Mouse (Mus musculus) kidney, adult 2 months (tissue): ENCODE measurements around the gene Morc3. TPM values are rescaled to one million over a fixed set of nuclear protein-coding genes. Genes with fewer than 3 reads are reported as not detected.

ENCODE experiments used
- DNase-seq: peaks from one replicate; pipeline ENCODE4 v3.0.0; 2021
- H3K27ac ChIP-seq: fragments of 200-500 bp; 2 replicates; pipeline ENCODE4 v1.5.1; 2012; ENCODE audit warnings: low read depth, low read length, control low read depth, inconsistent platforms; ENCODE audit not compliant: insufficient read depth
- H3K27me3 ChIP-seq: fragments of 200-500 bp; replicated peaks from 2 replicates; pipeline ENCODE4 v1.6.1; 2012; ENCODE audit warnings: mild to moderate bottlenecking, moderate library complexity, low read length, inconsistent platforms; ENCODE audit not compliant: control insufficient read depth, insufficient read depth
- H3K36me3 ChIP-seq: fragments of 200-500 bp; 2 replicates; pipeline ENCODE4 v1.6.1; 2012; ENCODE audit warnings: mild to moderate bottlenecking, moderate library complexity, low read length, inconsistent platforms; ENCODE audit not compliant: control insufficient read depth, insufficient read depth
- H3K4me1 ChIP-seq: fragments of 200-500 bp; 2 replicates; pipeline ENCODE4 v1.6.1; 2011; ENCODE audit warnings: low read length; ENCODE audit not compliant: control insufficient read depth, insufficient read depth
- H3K4me3 ChIP-seq: fragments of 200-500 bp; 2 replicates; pipeline ENCODE4 v1.5.1; 2011; ENCODE audit warnings: mild to moderate bottlenecking, low read depth, low read length, control low read depth; ENCODE audit not compliant: insufficient read depth
- CTCF ChIP-seq: fragments of 200-500 bp; conservative IDR thresholded peaks from 2 replicates; pipeline ENCODE4 v1.5.1; 2011; ENCODE audit warnings: low read depth, mild to moderate bottlenecking, control low read depth, low read length, moderate library complexity, mixed read lengths; ENCODE audit not compliant: insufficient read depth, insufficient read length
- POLR2A ChIP-seq: fragments of 200-500 bp; IDR thresholded peaks from one replicate; pipeline ENCODE4 v1.6.1; 2011; ENCODE audit warnings: low read depth, low read length, control low read depth
- WGBS: fragments of 180-500 bp; shearing (Covaris S2); methylation state at CpG from one replicate; pipeline ENCODE4 v1.1.7; 2018; 5-methylcytosine and 5-hydroxymethylcytosine counted together
- polyA plus RNA-seq: library from polyadenylated mRNA; depleted of rRNA; stranded (reverse); fragments of >200 nt; gene quantifications from 2 replicates; pipeline ENCODE4 v1.2.3, GENCODE M21; 2012

The Morc3 gene
- polyA plus RNA-seq, 1 experiment, result 6.4 TPM

- H3K36me3 ChIP-seq, result no peaks in the 10 kb centered on the region
- peak; percentile 78 for DNase-seq
- H3K4me1 ChIP-seq, result peaks cover 3% of the 10 kb centered on the region; the same call in 1 of the 2 replicates
- TF ChIP-seq POLR2A, result no peak
- peak; percentile 98 for TF ChIP-seq CTCF
- H3K27ac ChIP-seq, result peak overlapping the region; percentile 94
- WGBS, result 40% methylated on average over 11 of the region's 11 CpGs
- no peaks in the 10 kb centered on the region for H3K27me3 ChIP-seq
- H3K4me3 ChIP-seq, result no peak overlapping the region
Measured at GRCm38 (mm10) chr16:93906156-93907014, 74.5 kb downstream of the Morc3 start.

- Histone ChIP-seq H3K27ac (no peak overlapping the region), H3K4me1 (peaks cover 4% of the 10 kb centered on the region; the same call in 1 of the 2 replicates), H3K36me3 (no peaks in the 10 kb centered on the region), H3K4me3 (no peak overlapping the region), H3K27me3 (no peaks in the 10 kb centered on the region)
- DNase-seq, result no peak
- TF ChIP-seq POLR2A, result no peak
- no peak for TF ChIP-seq CTCF
- 84% methylated on average over 5 of the region's 5 CpGs for WGBS
Measured at GRCm38 (mm10) chr16:93907761-93908160, 75.8 kb downstream of the Morc3 start.

GRCm38 (mm10) chr16:93908196-93908595, 76.3 kb downstream of the Morc3 start:
- Histone ChIP-seq H3K27ac (no peak overlapping the region), H3K4me1 (peaks cover 6% of the 10 kb centered on the region; the same call in 1 of the 2 replicates), H3K36me3 (no peaks in the 10 kb centered on the region), H3K4me3 (no peak overlapping the region), H3K27me3 (no peaks in the 10 kb centered on the region)
- no peak for DNase-seq
- TF ChIP-seq CTCF (no peak), POLR2A (no peak)
- WGBS, result 94% methylated on average over 8 of the region's 8 CpGs

GRCm38 (mm10) chr16:93909936-93910335, 78.0 kb downstream of the Morc3 start:
- Histone ChIP-seq H3K27ac (no peak overlapping the region), H3K4me1 (peaks cover 6% of the 10 kb centered on the region; the same call in 1 of the 2 replicates), H3K4me3 (no peak overlapping the region), H3K36me3 (no peaks in the 10 kb centered on the region), H3K27me3 (no peaks in the 10 kb centered on the region)
- TF ChIP-seq POLR2A, result no peak
- no peak for TF ChIP-seq CTCF
- WGBS, result 49% methylated on average over 3 of the region's 3 CpGs
- peak; percentile 50 for DNase-seq

- no peaks in the 10 kb centered on the region for H3K27me3 ChIP-seq
- WGBS, result 80% methylated on average over 28 of the region's 28 CpGs
- no peaks in the 10 kb centered on the region for H3K36me3 ChIP-seq
- H3K4me1 ChIP-seq, result peaks cover 6% of the 10 kb centered on the region; the same call in 1 of the 2 replicates
- TF ChIP-seq CTCF (no peak), POLR2A (no peak)
- H3K4me3 ChIP-seq, result no peak overlapping the region
- no peak overlapping the region for H3K27ac ChIP-seq
- no peak for DNase-seq
Measured at GRCm38 (mm10) chr16:93910735-93911665, 79.1 kb downstream of the Morc3 start.

GRCm38 (mm10) chr16:93912158-93912557, 80.2 kb downstream of the Morc3 start:
- no peaks in the 10 kb centered on the region for H3K36me3 ChIP-seq
- H3K4me3 ChIP-seq, result no peak overlapping the region
- TF ChIP-seq POLR2A (no peak), CTCF (no peak)
- 0 out of 2 replicates have a peak, but pooled peaks cover 3% of the 10 kb centered on the region for H3K4me1 ChIP-seq
- H3K27me3 ChIP-seq, result no peaks in the 10 kb centered on the region
- peak overlapping the region; percentile 69 for H3K27ac ChIP-seq
- 12% methylated on average over 5 of the region's 5 CpGs for WGBS
- DNase-seq, result peak; percentile 91
